Comparison of ENCODE assay signal across 8 mouse cellular contexts in genomic region chr11:82763261-82763660, GRCm38 (mm10). TPM values are rescaled to one million over a fixed set of nuclear protein-coding genes. Genes with fewer than 3 reads are reported as not detected.
DNase-seq lines count a peak whose midpoint lies in the region; ATAC-seq and TF ChIP-seq lines count a peak whose summit lies in the region.

No protein-coding gene starts in this region.

- no peak for TF ChIP-seq CTCF in E14TG2a.4 (conservative IDR thresholded peaks at IDR 0.05; ENCODE audit: low read length)

- 12% methylated on average over 4 of the region's 4 CpGs for WGBS in heart, embryonic 14.5 days
- 13% methylated on average over 4 of the region's 4 CpGs for WGBS in forebrain, embryonic 16.5 days
- 11% methylated on average over 4 of the region's 4 CpGs for WGBS in macrophage (ENCODE audit: missing documents)

- H3K9ac ChIP-seq in heart, embryonic 14.5 days (ENCODE audit: low read length) = peak overlapping the region; percentile 91
- peak overlapping the region; percentile 84 for H3K9ac ChIP-seq in forebrain, embryonic 16.5 days (replicated peaks; ENCODE audit: low read depth, low read length)

- H3K79me2 ChIP-seq in macrophage (ENCODE audit: inconsistent target) = peaks cover 29% of the 10 kb centered on the region

- H3K36me3 ChIP-seq in heart, embryonic 14.5 days (ENCODE audit: control insufficient read depth, insufficient read depth, low read length) = peaks cover 5% of the 10 kb centered on the region
- H3K36me3 ChIP-seq in E14TG2a.4 (ENCODE audit: insufficient read depth, low read length) = peaks cover 24% of the 10 kb centered on the region
- peaks cover under 1% of the 10 kb centered on the region; the same call in 1 of the 2 replicates for H3K36me3 ChIP-seq in forebrain, embryonic 16.5 days (ENCODE audit: control insufficient read depth, insufficient read depth)
- H3K36me3 ChIP-seq in macrophage (ENCODE audit: inconsistent target) = no peaks in the 10 kb centered on the region

- DNase-seq in heart, postnatal 14 days = no peak
- DNase-seq in ovary, postnatal 10 days (ENCODE audit: low spot score) = no peak
- DNase-seq in embryo, embryonic 9.5 days (ENCODE audit: extremely low spot score) = no peak
- DNase-seq in kidney, adult 8-10 months = no peak

- intact Hi-C loops in heart, postnatal 14 days (cut with DNase I) = loop anchor here (5.0 kb wide), 2 partner anchors 109 to 129 kb away; partner anchors contain the start of genes Fndc8, Rad51d and Rffl

- no peaks in the 10 kb centered on the region for H3K9me3 ChIP-seq in heart, embryonic 14.5 days (ENCODE audit: control insufficient read depth, low read length)
- no peaks in the 10 kb centered on the region for H3K9me3 ChIP-seq in E14TG2a.4 (ENCODE audit: low read length)
- peaks cover 3% of the 10 kb centered on the region; the same call in 1 of the 2 replicates for H3K9me3 ChIP-seq in forebrain, embryonic 16.5 days (ENCODE audit: control insufficient read depth, low read length)

- H3K27ac ChIP-seq in heart, embryonic 14.5 days (replicated peaks in 1 of 2; ENCODE audit: control insufficient read depth in 1 of 2, insufficient read depth in 1 of 2, low read depth in 2 of 2, low read length in 2 of 2) = peak overlapping the region in 1 of 2 experiments; percentile 89; a peak in 3 of 4 replicates
- peak overlapping the region; percentile 93 for H3K27ac ChIP-seq in forebrain, embryonic 16.5 days (ENCODE audit: low read length)
- H3K27ac ChIP-seq in macrophage = peak overlapping the region; percentile 81

- peak overlapping the region in 1 of 2 experiments; percentile 95; a peak in 3 of 4 replicates for H3K4me3 ChIP-seq in heart, embryonic 14.5 days (ENCODE audit: control insufficient read depth in 1 of 2, insufficient read depth in 1 of 2, low read depth in 1 of 2, low read length in 2 of 2)
- peak overlapping the region; percentile 100 for H3K4me3 ChIP-seq in E14TG2a.4 (replicated peaks; ENCODE audit: low read length)
- peak overlapping the region; percentile 86 for H3K4me3 ChIP-seq in forebrain, embryonic 16.5 days (replicated peaks; ENCODE audit: low read length)
- H3K4me3 ChIP-seq in macrophage (ENCODE audit: inconsistent target) = peak overlapping the region; percentile 99

- ATAC-seq in heart, embryonic 14.5 days (ENCODE audit: insufficient number of reproducible peaks, insufficient read depth, low FRiP score, low read depth) = no peak
- no peak for ATAC-seq in forebrain, embryonic 16.5 days

- peaks cover 5 to 18% of the 10 kb centered on the region in 2 experiments for H3K4me1 ChIP-seq in heart, embryonic 14.5 days (ENCODE audit: control insufficient read depth in 2 of 2, insufficient read depth in 2 of 2, low read length in 2 of 2)
- peaks cover 37% of the 10 kb centered on the region for H3K4me1 ChIP-seq in E14TG2a.4 (replicated peaks; ENCODE audit: low read depth, low read length)
- peaks cover 22% of the 10 kb centered on the region for H3K4me1 ChIP-seq in forebrain, embryonic 16.5 days (replicated peaks; ENCODE audit: control insufficient read depth, insufficient read depth, low read length)

- peak overlapping the region; percentile 92 for H3K4me2 ChIP-seq in heart, embryonic 14.5 days (ENCODE audit: low read length)
- peak overlapping the region; percentile 92 for H3K4me2 ChIP-seq in forebrain, embryonic 16.5 days (ENCODE audit: low read length)

- peaks cover 4% of the 10 kb centered on the region; the same call in 1 of the 2 replicates for H3K27me3 ChIP-seq in heart, embryonic 14.5 days (ENCODE audit: control insufficient read depth, insufficient read depth, low read length)
- H3K27me3 ChIP-seq in E14TG2a.4 (ENCODE audit: insufficient read depth, low read length) = no peaks in the 10 kb centered on the region
- 0 out of 2 replicates have a peak, but pooled peaks cover 2% of the 10 kb centered on the region for H3K27me3 ChIP-seq in forebrain, embryonic 16.5 days (replicated peaks; ENCODE audit: control insufficient read depth, insufficient read depth, low read length)

RNA-seq across cellular contexts. Expression of gene Cct6b, which starts 0.9 kb away (rescaled TPM):
- polyA plus RNA-seq in heart, embryonic 14.5 days (2014; fragmentation: Nextera tagmentation; extraction: Ambion mirVana) = 0.38 and 0.47 TPM in 2 replicates
- under 1 TPM in 1 of 2 experiments, not detected in 1; 0.33 TPM for total RNA-seq in heart, postnatal 14 days (2021)
- 0.30 and 0.39 TPM in 2 replicates for polyA plus RNA-seq in forebrain, embryonic 16.5 days (2015; fragmentation: Nextera tagmentation; extraction: Ambion mirVana)
- total RNA-seq in macrophage (2018; cell fraction: chromatin; rRNA removed) = 1 to 10 TPM in 3 of 26 experiments, under 1 TPM in 14, not detected in 9; 0.44 to 1.5 (median 0.65) TPM
- under 1 TPM in 21 of 26 experiments, not detected in 5; 0.05 to 0.31 (median 0.12) TPM for total RNA-seq in macrophage (2018; cell fraction: cytosol; rRNA removed)
- 1 to 10 TPM in 1 of 26 experiments, under 1 TPM in 13, not detected in 12; 0.30 to 1.1 (median 0.44) TPM for total RNA-seq in macrophage (2018; cell fraction: nucleus; rRNA removed)
- polyA plus RNA-seq in macrophage (2018) = 0.10 to 0.12 TPM in 2 of 3 replicates, not detected in the other

RNA-seq across cellular contexts. Expression of gene Zfp830, which starts 0.9 kb away (rescaled TPM):
- polyA plus RNA-seq in heart, embryonic 14.5 days (2014; fragmentation: Nextera tagmentation; extraction: Ambion mirVana) = 24.4 and 27.1 TPM in 2 replicates
- 10 to 100 TPM; 15.3 to 16.5 TPM for total RNA-seq in heart, postnatal 14 days (2021)
- polyA plus RNA-seq in forebrain, embryonic 16.5 days (2015; fragmentation: Nextera tagmentation; extraction: Ambion mirVana) = 33.5 and 35.9 TPM in 2 replicates
- 10 to 100 TPM in 24 of 26 experiments, 1 to 10 TPM in 2; 9.0 to 54.9 (median 22.2) TPM for total RNA-seq in macrophage (2018; cell fraction: chromatin; rRNA removed)
- total RNA-seq in macrophage (2018; cell fraction: cytosol; rRNA removed) = 10 to 100 TPM; 10.2 to 28.1 (median 18.4) TPM
- 10 to 100 TPM; 14.2 to 52.6 (median 24.2) TPM for total RNA-seq in macrophage (2018; cell fraction: nucleus; rRNA removed)
- 17.4 to 31.8 TPM (median 19.8 TPM) in 3 replicates for polyA plus RNA-seq in macrophage (2018)

RNA-seq across cellular contexts. Expression of gene Lig3, which starts 17.6 kb away (rescaled TPM):
- 22.9 and 25.4 TPM in 2 replicates for polyA plus RNA-seq in heart, embryonic 14.5 days (2014; fragmentation: Nextera tagmentation; extraction: Ambion mirVana)
- 10 to 100 TPM; 20.6 to 21.9 TPM for total RNA-seq in heart, postnatal 14 days (2021)
- polyA plus RNA-seq in forebrain, embryonic 16.5 days (2015; fragmentation: Nextera tagmentation; extraction: Ambion mirVana) = 33.4 and 34.0 TPM in 2 replicates
- 10 to 100 TPM; 14.6 to 29.8 (median 22.7) TPM for total RNA-seq in macrophage (2018; cell fraction: chromatin; rRNA removed)
- 10 to 100 TPM in 18 of 26 experiments, 1 to 10 TPM in 8; 7.5 to 13.2 (median 10.6) TPM for total RNA-seq in macrophage (2018; cell fraction: cytosol; rRNA removed)
- 10 to 100 TPM; 11.8 to 26.7 (median 16.9) TPM for total RNA-seq in macrophage (2018; cell fraction: nucleus; rRNA removed)
- polyA plus RNA-seq in macrophage (2018) = 8.5 to 10.4 TPM (median 9.2 TPM) in 3 replicates
